Mouse (Mus musculus) cerebellum, postnatal 36 days (tissue): Measurements from ENCODE around the gene Nanos2.
A peak's percentile ranks its signal among the peaks of the same experiment; 100 is the strongest.

Source experiments
- DNase-seq, 2 experiments: peaks; one replicate each; pipeline ENCODE4 v3.0.0; 2021 to 2022; ENCODE audit warnings: mixed read lengths in 2 of 2

Gene Nanos2

GRCm38 (mm10) chr7:19022189-19022958 lies 35.2 kb downstream of the Nanos2 start:
- DNase-seq = peak in 1 of 2 experiments; percentile 32

- DNase-seq = peak in 1 of 2 experiments; percentile 35
These were observed 36.2 kb downstream of the Nanos2 start, which contains the start of gene Foxa3 for GRCm38 (mm10) chr7:19023357-19023814. TSS of gene Foxa3 (minus strand) at chr7:19023538.

GRCm38 (mm10) chr7:19024096-19024506 lies 36.9 kb downstream of the Nanos2 start, which contains the start of gene Sympk:
TSS of gene Sympk (plus strand) at chr7:19024377.
- peak; percentile 91 to 93 for DNase-seq

- DNase-seq = peak; percentile 37 to 42
These were observed 37.5 kb downstream of the Nanos2 start for GRCm38 (mm10) chr7:19024581-19025255.

GRCm38 (mm10) chr7:19028067-19028466 lies 40.9 kb downstream of the Nanos2 start:
- DNase-seq = no peak

- DNase-seq = peak; percentile 57
These were observed 42.0 kb downstream of the Nanos2 start for GRCm38 (mm10) chr7:19029084-19029653.

GRCm38 (mm10) chr7:19031641-19032040 lies 44.4 kb downstream of the Nanos2 start:
- DNase-seq = no peak
